Mouse (Mus musculus) layer of hippocampus, adult 2 months (tissue): Measurements from ENCODE around the gene Klhl41. TPM values are rescaled to one million over a fixed set of nuclear protein-coding genes. Genes with fewer than 3 reads are reported as not detected.
"Not testable (repeated sequence)": the region's sequence is repeated elsewhere in the genome, so short reads cannot be mapped to it uniquely, and the experiment has no call there.

Experiments
- DNase-seq, 2 experiments: peaks; one replicate each; pipeline ENCODE4 v3.0.0; 2022; ENCODE audit warnings: low spot score in 2 of 2
- H3K27ac ChIP-seq: fragments of 200-600 bp; 2 replicates; pipeline ENCODE4 v1.8.1; 2022
- H3K4me3 ChIP-seq: fragments of 200-600 bp; 2 replicates; pipeline ENCODE4 v1.8.1; 2022; ENCODE audit warnings: mild to moderate bottlenecking
- CTCF ChIP-seq: fragments of 200-600 bp; conservative IDR thresholded peaks from 2 replicates; pipeline ENCODE4 v1.8.1; 2022; ENCODE audit warnings: antibody characterized with exemption, mild to moderate bottlenecking, moderate library complexity
- total RNA-seq, 2 experiments: library from RNA; stranded (reverse); gene quantifications; 2 replicates each; pipeline ENCODE4 v1.2.3; 2021

The Klhl41 gene
- total RNA-seq, 2 experiments from 2014 or later = 0.39 to 0.69 TPM

DNA sequence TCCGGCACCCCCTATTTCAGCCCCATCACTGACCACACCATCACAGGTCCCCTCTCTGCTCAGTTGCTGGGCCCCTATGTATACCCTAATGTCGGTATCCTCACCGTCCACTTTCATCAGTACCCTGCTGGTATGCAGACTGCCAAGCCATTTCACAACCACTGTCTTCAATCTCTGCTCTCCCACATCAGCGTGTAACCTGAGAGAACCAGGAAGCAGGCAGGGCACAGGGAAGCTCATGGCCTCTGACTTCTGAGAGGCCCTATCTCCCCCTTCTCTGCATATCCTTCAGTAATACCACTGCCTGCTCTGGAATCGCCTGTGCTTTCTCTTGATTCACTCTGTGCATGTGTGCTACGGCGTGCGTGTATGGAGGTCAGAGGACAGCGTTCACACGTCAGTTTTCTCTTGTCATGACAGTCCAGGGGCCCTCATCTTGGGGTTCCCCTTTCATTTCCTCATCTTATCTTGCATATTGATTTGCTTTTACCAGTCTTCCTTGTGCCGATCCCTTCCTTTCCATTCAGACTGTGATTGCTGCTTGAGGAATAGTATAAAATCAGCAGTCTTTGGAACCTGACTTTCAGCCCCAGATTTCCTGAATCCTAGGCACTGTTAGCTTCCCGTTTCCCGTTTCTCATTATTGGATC, 6.0 kb upstream of the Klhl41 start:
- H3K27ac ChIP-seq = no peak overlapping the region
- DNase-seq = no peak
- no peak for TF ChIP-seq CTCF
- no peak overlapping the region for H3K4me3 ChIP-seq

- TF ChIP-seq CTCF = no peak
- no peak for DNase-seq
- H3K4me3 ChIP-seq = no peak overlapping the region
- no peak overlapping the region for H3K27ac ChIP-seq
These were observed 2.3 kb upstream of the Klhl41 start for GRCm38 (mm10) chr2:69667656-69668055.

DNA sequence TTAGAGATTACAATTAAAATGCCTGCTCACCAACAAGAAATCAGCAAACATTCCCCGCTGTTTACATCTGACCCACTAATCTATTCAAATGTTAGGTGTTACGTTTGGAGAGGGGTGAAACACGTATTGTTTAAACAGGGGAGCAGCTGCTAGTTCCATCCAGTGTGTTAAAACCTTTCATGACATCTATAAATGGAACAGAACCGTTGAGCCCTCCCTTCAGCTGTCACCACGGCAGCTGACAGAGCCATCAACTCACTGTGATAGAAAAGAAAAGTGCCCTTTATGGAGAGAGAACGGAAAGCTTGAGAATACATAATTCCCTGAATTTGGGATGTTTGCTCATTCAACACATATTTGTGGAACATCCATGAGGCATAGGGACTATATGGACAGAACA, 1.5 kb upstream of the Klhl41 start:
- Histone ChIP-seq H3K4me3 (no peak overlapping the region), H3K27ac (peak overlapping the region; percentile 5; the same call in 1 of the 2 replicates)
- no peak for TF ChIP-seq CTCF
- DNase-seq = no peak

DNA sequence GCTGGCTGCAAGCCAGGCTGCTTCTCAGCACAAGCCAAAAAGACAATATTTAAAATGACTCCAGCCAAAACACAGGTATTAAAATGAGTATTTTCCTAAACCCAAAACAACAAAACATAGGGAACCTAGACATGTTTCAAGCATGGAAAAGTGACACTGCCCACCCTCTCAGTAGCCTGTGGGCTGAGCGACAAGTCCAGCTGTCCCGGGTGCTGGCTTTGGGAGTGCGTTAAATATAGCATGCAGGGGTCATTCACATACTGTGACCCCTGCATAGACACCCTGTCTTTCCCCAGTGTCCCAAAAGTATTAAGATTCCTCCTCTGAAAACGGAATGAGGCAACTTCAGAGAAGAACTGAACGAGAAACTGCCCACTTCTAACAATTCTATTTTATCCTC, 3.8 kb downstream of the Klhl41 start:
- no peak for DNase-seq
- Histone ChIP-seq H3K4me3 (no peak overlapping the region), H3K27ac (no peak overlapping the region)
- TF ChIP-seq CTCF = no peak

GRCm38 (mm10) chr2:69675266-69675665, 5.3 kb downstream of the Klhl41 start:
- TF ChIP-seq CTCF = no peak

GRCm38 (mm10) chr2:69676713-69677112, 6.8 kb downstream of the Klhl41 start:
- no peak overlapping the region for H3K27ac ChIP-seq
- DNase-seq = no peak

More at GRCm38 (mm10) chr2:69675266-69675665, 5.3 kb downstream of the Klhl41 start:
- DNase-seq = no peak
- H3K4me3 ChIP-seq = no peak overlapping the region
- no peak overlapping the region for H3K27ac ChIP-seq

DNA sequence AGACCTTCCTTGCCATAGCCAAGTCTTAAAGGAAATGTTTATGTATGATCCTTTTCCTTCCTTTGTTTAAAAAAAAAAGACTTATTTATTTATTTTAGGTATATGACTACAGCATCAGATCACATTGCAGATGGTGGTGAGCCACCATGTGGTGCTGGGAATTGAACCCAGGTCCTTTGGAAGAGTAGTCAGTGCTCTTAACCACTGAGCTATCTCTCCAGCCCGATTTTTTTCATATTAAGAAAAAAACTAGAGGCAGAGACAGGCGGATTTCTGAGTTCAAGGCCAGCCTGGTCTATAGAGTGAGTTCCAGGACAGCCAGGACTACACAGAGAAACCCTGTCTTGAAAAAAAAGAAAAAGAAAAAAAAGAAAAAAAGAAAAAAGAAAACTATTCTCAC, 7.3 kb downstream of the Klhl41 start:
- DNase-seq, H3K4me3 ChIP-seq, H3K27ac ChIP-seq: not testable (repeated sequence)

More at GRCm38 (mm10) chr2:69676713-69677112, 6.8 kb downstream of the Klhl41 start:
- TF ChIP-seq CTCF = peak; percentile 66
- no peak overlapping the region for H3K4me3 ChIP-seq

- H3K27ac ChIP-seq = no peak overlapping the region
- DNase-seq = no peak
- TF ChIP-seq CTCF = no peak; the same call in 1 of the 2 replicates
These were observed 10.1 kb downstream of the Klhl41 start for GRCm38 (mm10) chr2:69679990-69680389.

DNA sequence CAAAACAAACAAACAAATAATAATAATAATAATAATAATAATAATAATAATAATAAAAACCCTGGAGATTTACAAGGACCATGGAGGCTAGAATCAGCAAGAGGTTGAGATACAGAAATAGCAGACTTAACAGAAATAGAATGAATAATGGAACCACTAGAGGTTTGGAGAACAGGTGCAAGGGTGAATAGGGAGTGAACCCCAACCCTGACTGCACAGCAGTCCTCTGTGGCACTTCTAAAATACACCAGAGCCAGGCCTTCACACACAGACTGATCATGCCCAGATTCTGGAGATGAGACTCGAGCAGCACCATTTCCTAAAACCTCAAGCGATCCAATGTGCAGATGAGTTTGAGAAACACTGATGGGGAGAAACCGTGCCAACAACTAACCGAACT, 12.0 kb downstream of the Klhl41 start:
- TF ChIP-seq CTCF = no peak
- no peak overlapping the region for H3K4me3 ChIP-seq
- no peak for DNase-seq
- H3K27ac ChIP-seq = no peak overlapping the region

More at GRCm38 (mm10) chr2:69679990-69680389, 10.1 kb downstream of the Klhl41 start:
- no peak overlapping the region for H3K4me3 ChIP-seq

GRCm38 (mm10) chr2:69683036-69683805, 13.3 kb downstream of the Klhl41 start:
- H3K4me3 ChIP-seq = no peak overlapping the region; the same call in 1 of the 2 replicates
- peak in 1 of 2 experiments; percentile 9 for DNase-seq
- no peak overlapping the region for H3K27ac ChIP-seq
- no peak for TF ChIP-seq CTCF

DNA sequence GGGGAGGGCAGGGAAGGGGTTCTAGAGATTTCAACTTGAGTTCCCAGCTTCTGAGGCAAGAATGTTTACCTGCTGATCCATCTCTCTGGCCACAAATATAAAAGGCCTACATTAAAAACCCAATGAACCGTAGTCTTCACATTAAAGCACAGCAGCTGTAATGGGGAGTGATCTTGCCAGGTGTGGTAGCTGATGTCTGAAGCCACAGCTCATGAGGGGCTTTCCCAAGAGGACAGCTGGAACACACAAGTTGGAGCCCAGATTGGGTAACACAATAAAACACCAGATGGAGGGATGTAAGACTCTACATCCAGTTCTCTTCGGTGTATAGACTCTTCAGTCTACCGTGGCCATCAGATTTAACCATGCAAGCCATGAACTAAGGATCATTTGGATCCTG, 14.6 kb downstream of the Klhl41 start:
- no peak for TF ChIP-seq CTCF
- Histone ChIP-seq H3K4me3 (no peak overlapping the region), H3K27ac (no peak overlapping the region)
- DNase-seq = no peak

DNA sequence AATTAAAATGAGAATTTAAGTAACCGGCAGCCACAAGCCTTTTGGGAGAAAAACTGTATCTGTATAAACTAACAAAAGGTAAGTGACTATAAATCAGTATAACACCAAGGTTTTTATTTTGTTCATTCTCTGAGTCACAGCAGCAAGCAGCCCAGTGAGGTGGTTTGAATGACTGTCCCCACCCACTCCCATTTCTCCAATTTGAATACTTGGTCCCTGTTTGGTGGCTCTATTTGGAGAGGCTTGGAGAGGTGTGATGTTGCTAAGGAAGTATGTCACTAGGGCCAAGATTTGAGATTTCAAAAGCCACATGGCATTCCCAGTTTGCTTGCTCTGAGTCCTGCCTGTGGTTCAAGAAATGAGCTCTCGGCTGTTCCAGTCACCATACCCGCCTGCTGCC, 20.3 kb downstream of the Klhl41 start:
- Histone ChIP-seq H3K27ac (no peak overlapping the region), H3K4me3 (no peak overlapping the region)
- no peak for DNase-seq
- no peak for TF ChIP-seq CTCF

GRCm38 (mm10) chr2:69690843-69691242, 20.9 kb downstream of the Klhl41 start:
- TF ChIP-seq CTCF = no peak

GRCm38 (mm10) chr2:69693501-69693900, 23.6 kb downstream of the Klhl41 start:
- peak; percentile 49 for TF ChIP-seq CTCF
- no peak overlapping the region for H3K4me3 ChIP-seq
- no peak overlapping the region for H3K27ac ChIP-seq
- DNase-seq = no peak

More at GRCm38 (mm10) chr2:69690843-69691242, 20.9 kb downstream of the Klhl41 start:
- H3K27ac ChIP-seq = no peak overlapping the region
- H3K4me3 ChIP-seq = no peak overlapping the region
- no peak for DNase-seq
